Mouse (Mus musculus) layer of hippocampus, adult 9-10 months (tissue): ENCODE data around the gene Sfxn5.

Experiments
- DNase-seq: peaks from one replicate; pipeline ENCODE4 v3.0.0; 2022; ENCODE audit warnings: low spot score

Gene Sfxn5

GRCm38 (mm10) chr6:85333000-85333669 lies at the start of gene Sfxn5:
Gene Sfxn5, minus strand, starts transcription at chr6:85333422.
- peak; percentile 89 for DNase-seq

GRCm38 (mm10) chr6:85382791-85383190 lies 49.6 kb upstream of the Sfxn5 start:
- no peak for DNase-seq

- DNase-seq, result no peak
These were observed 48.4 kb upstream of the Sfxn5 start for GRCm38 (mm10) chr6:85381648-85382020.

GRCm38 (mm10) chr6:85380901-85381647 lies 47.9 kb upstream of the Sfxn5 start:
- no peak for DNase-seq

GRCm38 (mm10) chr6:85380201-85380900 lies 47.1 kb upstream of the Sfxn5 start:
- peak; percentile 79 for DNase-seq

- DNase-seq, result no peak
These were observed 45.4 kb upstream of the Sfxn5 start for GRCm38 (mm10) chr6:85378629-85379028.

GRCm38 (mm10) chr6:85377876-85378275 lies 44.7 kb upstream of the Sfxn5 start:
- no peak for DNase-seq

GRCm38 (mm10) chr6:85377066-85377734 lies 44.0 kb upstream of the Sfxn5 start:
- DNase-seq, result no peak

- DNase-seq, result peak; percentile 92
These were observed 41.5 kb upstream of the Sfxn5 start for GRCm38 (mm10) chr6:85374734-85375114.

GRCm38 (mm10) chr6:85373951-85374733 lies 40.9 kb upstream of the Sfxn5 start, which contains the start of gene Rab11fip5:
Gene Rab11fip5, minus strand, starts transcription at chr6:85374634.
- no peak for DNase-seq

- DNase-seq, result no peak
These were observed 40.0 kb upstream of the Sfxn5 start for GRCm38 (mm10) chr6:85373066-85373860.

GRCm38 (mm10) chr6:85372496-85372895 lies 39.3 kb upstream of the Sfxn5 start:
- no peak for DNase-seq

- DNase-seq, result no peak
These were observed 38.7 kb upstream of the Sfxn5 start for GRCm38 (mm10) chr6:85371859-85372405.

- DNase-seq, result no peak
These were observed 37.6 kb upstream of the Sfxn5 start for GRCm38 (mm10) chr6:85370666-85371430.

- DNase-seq, result no peak
These were observed 36.8 kb upstream of the Sfxn5 start for GRCm38 (mm10) chr6:85370041-85370440.

- DNase-seq, result peak; percentile 38
These were observed 36.1 kb upstream of the Sfxn5 start for GRCm38 (mm10) chr6:85369181-85369860.

- DNase-seq, result no peak
These were observed 35.5 kb upstream of the Sfxn5 start for GRCm38 (mm10) chr6:85368722-85369121.

- no peak for DNase-seq
These were observed 34.9 kb upstream of the Sfxn5 start for GRCm38 (mm10) chr6:85368166-85368565.

GRCm38 (mm10) chr6:85366387-85366786 lies 33.2 kb upstream of the Sfxn5 start:
- DNase-seq, result no peak
